Mouse (Mus musculus) ES-Bruce4 (cell line): ENCODE data around the gene Syap1. TPM values are rescaled to one million over a fixed set of nuclear protein-coding genes. Genes with fewer than 3 reads are reported as not detected.
"Not testable (repeated sequence)": the region's sequence is repeated elsewhere in the genome, so short reads cannot be mapped to it uniquely, and the experiment has no call there.

Experiments
- H3K27ac ChIP-seq: 2 replicates; pipeline ENCODE4 v1.5.1; 2012; ENCODE audit warnings: low read length, inconsistent platforms; ENCODE audit not compliant: insufficient read depth
- H3K27me3 ChIP-seq: 2 replicates; pipeline ENCODE4 v1.6.1; 2012; ENCODE audit warnings: mild to moderate bottlenecking, low read length, inconsistent platforms; ENCODE audit not compliant: control insufficient read depth, poor library complexity, insufficient read depth, severe bottlenecking
- H3K36me3 ChIP-seq: 2 replicates; pipeline ENCODE4 v1.6.1; 2012; ENCODE audit warnings: inconsistent platforms, mild to moderate bottlenecking, low read length, moderate library complexity; ENCODE audit not compliant: control insufficient read depth, poor library complexity, insufficient read depth, severe bottlenecking
- H3K4me1 ChIP-seq: one replicate; pipeline ENCODE4 v1.8.1; 2011; ENCODE audit warnings: low read length; ENCODE audit not compliant: control insufficient read depth, insufficient read depth
- H3K4me3 ChIP-seq: 2 replicates; pipeline ENCODE4 v1.5.1; 2011; ENCODE audit warnings: low read depth, mild to moderate bottlenecking, low read length
- H3K9ac ChIP-seq: 2 replicates; pipeline ENCODE4 v1.6.1; 2012; ENCODE audit warnings: low read depth, mild to moderate bottlenecking, inconsistent platforms; ENCODE audit not compliant: poor library complexity, severe bottlenecking
- H3K9me3 ChIP-seq: replicated peaks from 2 replicates; pipeline ENCODE4 v1.6.1; 2012; ENCODE audit warnings: mild to moderate bottlenecking, low read length, inconsistent platforms; ENCODE audit not compliant: control insufficient read depth, poor library complexity, insufficient read depth, severe bottlenecking
- CTCF ChIP-seq: IDR thresholded peaks from one replicate; pipeline ENCODE4 v1.8.1; 2011; ENCODE audit warnings: low read depth, low read length
- EP300 ChIP-seq: IDR thresholded peaks from 2 replicates; pipeline ENCODE4 v1.6.1; 2011; ENCODE audit warnings: low read depth, low read length; ENCODE audit not compliant: insufficient read depth
- POLR2A ChIP-seq: IDR thresholded peaks from one replicate; pipeline ENCODE4 v1.8.1; 2011; ENCODE audit warnings: low read length; ENCODE audit not compliant: insufficient read depth
- polyA plus RNA-seq: library from polyadenylated mRNA; stranded (reverse); fragments of >200 nt; gene quantifications from 2 replicates; pipeline ENCODE4 v1.2.4, GENCODE M21; 2011; ENCODE audit warnings: low read depth; ENCODE audit not compliant: missing spikeins, insufficient read depth, insufficient read length

The Syap1 gene
- polyA plus RNA-seq, 1 experiment, result 25.2 TPM

- Histone ChIP-seq H3K4me3 (no peak overlapping the region), H3K9ac (peak overlapping the region; percentile 40; the same call in 1 of the 2 replicates), H3K9me3 (no peaks in the 10 kb centered on the region), H3K27me3 (no peaks in the 10 kb centered on the region), H3K36me3 (peaks cover 2% of the 10 kb centered on the region), H3K4me1 (no peaks in the 10 kb centered on the region), H3K27ac (peak overlapping the region; percentile 100)
- TF ChIP-seq CTCF, result no peak
- no peak for TF ChIP-seq EP300
- TF ChIP-seq POLR2A, result no peak
Measured at GRCm38 (mm10) chrX:162831542-162831941, 56.7 kb downstream of the Syap1 start.

- peak overlapping the region; percentile 40; the same call in 1 of the 2 replicates for H3K9ac ChIP-seq
- no peaks in the 10 kb centered on the region for H3K4me1 ChIP-seq
- H3K4me3 ChIP-seq, result no peak overlapping the region
- H3K36me3 ChIP-seq, result peaks cover 2% of the 10 kb centered on the region
- H3K27ac ChIP-seq, result peak overlapping the region; percentile 100
- TF ChIP-seq EP300, result no peak
- no peak for TF ChIP-seq CTCF
- no peak for TF ChIP-seq POLR2A
- no peaks in the 10 kb centered on the region for H3K27me3 ChIP-seq
- H3K9me3 ChIP-seq, result no peaks in the 10 kb centered on the region
Measured at GRCm38 (mm10) chrX:162831036-162831435, 57.2 kb downstream of the Syap1 start.

DNA sequence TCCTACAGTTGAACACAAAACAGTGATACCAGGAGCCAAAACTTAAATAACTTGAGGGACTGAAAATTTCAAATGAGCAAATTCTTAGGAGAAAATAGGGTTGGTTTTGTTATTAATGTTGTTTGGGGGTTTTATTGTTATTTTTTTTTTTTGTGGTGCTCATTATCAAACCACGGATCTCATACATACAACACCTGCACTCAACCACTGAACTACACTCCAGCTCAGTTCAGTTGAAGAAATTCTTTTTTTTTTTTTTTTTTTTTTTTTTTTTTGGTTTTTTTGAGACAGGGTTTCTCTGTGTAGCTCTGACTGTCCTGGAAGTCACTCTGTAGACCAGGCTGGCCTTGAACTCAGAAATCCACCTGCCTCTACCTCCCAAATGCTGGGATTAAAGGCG lies 57.9 kb downstream of the Syap1 start:
- not testable (repeated sequence) for H3K27ac ChIP-seq, H3K36me3 ChIP-seq, H3K27me3 ChIP-seq, H3K9me3 ChIP-seq, H3K9ac ChIP-seq, H3K4me1 ChIP-seq, H3K4me3 ChIP-seq

GRCm38 (mm10) chrX:162829741-162830140 lies 58.5 kb downstream of the Syap1 start:
- H3K9ac ChIP-seq, result peak overlapping the region; percentile 82
- peak overlapping the region; percentile 83 for H3K27ac ChIP-seq
- H3K4me3 ChIP-seq, result peak overlapping the region; percentile 70
- no peaks in the 10 kb centered on the region for H3K27me3 ChIP-seq
- H3K4me1 ChIP-seq, result no peaks in the 10 kb centered on the region
- no peak for TF ChIP-seq EP300
- TF ChIP-seq CTCF, result no peak
- no peak for TF ChIP-seq POLR2A
- H3K36me3 ChIP-seq, result peaks cover 4% of the 10 kb centered on the region
- no peaks in the 10 kb centered on the region for H3K9me3 ChIP-seq

- Histone ChIP-seq H3K9me3 (no peaks in the 10 kb centered on the region), H3K4me3 (peak within 1 kb of the TSS; percentile 97), H3K9ac (peak within 1 kb of the TSS; percentile 82), H3K27me3 (no peaks in the 10 kb centered on the region), H3K36me3 (peaks cover 4% of the 10 kb centered on the region), H3K4me1 (no peaks in the 10 kb centered on the region), H3K27ac (peak within 1 kb of the TSS; percentile 83)
- no peak for TF ChIP-seq EP300
- peak; percentile 61 for TF ChIP-seq POLR2A
- TF ChIP-seq CTCF, result no peak
Measured at GRCm38 (mm10) chrX:162829203-162829708, 59.0 kb downstream of the Syap1 start, which contains the start of gene Txlng. Gene Txlng (minus strand): TSS chrX:162829454.

GRCm38 (mm10) chrX:162828783-162829182 lies 59.5 kb downstream of the Syap1 start:
- Histone ChIP-seq H3K4me3 (peak overlapping the region; percentile 97), H3K27me3 (no peaks in the 10 kb centered on the region), H3K9ac (peak overlapping the region; percentile 76), H3K27ac (no peak overlapping the region), H3K36me3 (peaks cover 5% of the 10 kb centered on the region), H3K4me1 (no peaks in the 10 kb centered on the region), H3K9me3 (no peaks in the 10 kb centered on the region)
- TF ChIP-seq POLR2A, result no peak
- TF ChIP-seq EP300, result no peak
- TF ChIP-seq CTCF, result no peak

DNA sequence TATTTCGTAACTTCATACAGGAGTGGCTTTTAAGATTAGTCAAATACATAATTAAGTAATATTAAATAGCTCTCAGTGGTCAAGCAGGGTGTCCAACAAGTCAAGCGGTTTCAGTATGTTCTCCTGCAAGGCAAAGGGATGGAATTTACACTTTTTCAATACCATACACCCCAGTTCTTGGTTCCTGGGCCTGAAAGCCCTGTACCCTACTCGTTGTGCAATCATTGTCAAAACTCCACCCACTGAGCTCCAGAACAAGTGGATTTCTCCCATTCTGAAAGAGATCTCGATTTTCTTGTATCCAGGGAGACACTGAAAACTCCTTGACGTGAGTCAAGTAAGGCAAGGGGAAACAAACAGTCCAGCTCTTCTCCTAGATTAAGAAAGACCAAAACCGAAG lies 60.2 kb downstream of the Syap1 start:
- Histone ChIP-seq H3K4me3 (peak overlapping the region; percentile 61), H3K36me3 (peaks cover 7% of the 10 kb centered on the region), H3K27me3 (no peaks in the 10 kb centered on the region), H3K9me3 (no peaks in the 10 kb centered on the region), H3K9ac (peak overlapping the region; percentile 76), H3K4me1 (no peaks in the 10 kb centered on the region), H3K27ac (no peak overlapping the region)
- TF ChIP-seq EP300 (no peak), POLR2A (no peak), CTCF (no peak)

Other genes with a start within 250 kb of the Syap1 start
- 1.2 and 3.1 TPM in 2 replicates for gene Reps2, start 244.8 kb downstream of the Syap1 start, polyA plus RNA-seq
- gene Rbbp7, start 128.0 kb downstream of the Syap1 start, polyA plus RNA-seq, result 525 and 560 TPM in 2 replicates
- gene Txlng, start 59.0 kb downstream of the Syap1 start, polyA plus RNA-seq, result 66.3 and 67.1 TPM in 2 replicates
- gene Ctps2, start 12.8 kb upstream of the Syap1 start, polyA plus RNA-seq, result 47.9 and 50.8 TPM in 2 replicates
- gene S100g, start 76.2 kb upstream of the Syap1 start, polyA plus RNA-seq, result not detected in 2 replicates